Mouse (Mus musculus) MEL (cell line): ENCODE results near the gene Gabrg3. TPM values are rescaled to one million over a fixed set of nuclear protein-coding genes. Genes with fewer than 3 reads are reported as not detected.

Experiments used
- DNase-seq: peaks from one replicate; pipeline ENCODE4 v3.0.0; 2011; ENCODE audit warnings: low read depth, low spot score
- H3K27ac ChIP-seq: 2 replicates; pipeline ENCODE4 v1.5.1; 2012; ENCODE audit warnings: low read depth, mild to moderate bottlenecking, control low read depth, low read length, moderate library complexity; ENCODE audit not compliant: control insufficient read depth
- H3K27me3 ChIP-seq, 2 experiments: fragments of 150-350 bp in 1 of 2; sonication (generic) in 1 of 2; 2 replicates each; pipeline ENCODE4 v1.6.1; 2012; ENCODE audit warnings: low read length in 2 of 2, mild to moderate bottlenecking in 2 of 2, improper control_type of control experiment in 1 of 2, moderate library complexity in 1 of 2; ENCODE audit not compliant: insufficient read depth in 2 of 2, control insufficient read depth in 1 of 2
- H3K36me3 ChIP-seq, 2 experiments: 2 replicates each; pipeline ENCODE4 v1.6.1; 2012 to 2014; ENCODE audit warnings: low read length in 2 of 2, improper control_type of control experiment in 1 of 2, inconsistent platforms in 1 of 2, mild to moderate bottlenecking in 1 of 2; ENCODE audit not compliant: insufficient read depth in 2 of 2, control insufficient read depth in 1 of 2
- H3K4me1 ChIP-seq, 2 experiments: fragments of 150-350 bp in 1 of 2; sonication (generic) in 1 of 2; 2 replicates each; pipeline ENCODE4 v1.6.1; 2012; ENCODE audit warnings: low read length in 2 of 2, improper control_type of control experiment in 1 of 2, mild to moderate bottlenecking in 1 of 2; ENCODE audit not compliant: insufficient read depth in 2 of 2, control insufficient read depth in 1 of 2
- H3K4me3 ChIP-seq, 2 experiments: fragments of 150-350 bp in 1 of 2; sonication (generic) in 1 of 2; 2 replicates each; pipeline ENCODE4 v1.5.1; 2012; ENCODE audit warnings: low read depth in 2 of 2, low read length in 2 of 2, mild to moderate bottlenecking in 2 of 2, moderate library complexity in 2 of 2, control low read depth in 1 of 2, improper control_type of control experiment in 1 of 2; ENCODE audit not compliant: control insufficient read depth in 1 of 2, insufficient read depth in 1 of 2
- H3K79me2 ChIP-seq: 2 replicates; pipeline ENCODE4 v1.6.1; 2012; ENCODE audit warnings: mild to moderate bottlenecking, low read length, moderate library complexity; ENCODE audit not compliant: control insufficient read depth, poor library complexity, insufficient read depth
- H3K9ac ChIP-seq: 2 replicates; pipeline ENCODE4 v1.6.1; 2012; ENCODE audit warnings: low read depth, mild to moderate bottlenecking, control low read depth, low read length, moderate library complexity; ENCODE audit not compliant: control insufficient read depth, poor library complexity, severe bottlenecking
- H3K9me3 ChIP-seq: fragments of 150-350 bp; sonication (generic); replicated peaks from 2 replicates; pipeline ENCODE4 v1.6.1; 2012; ENCODE audit warnings: mild to moderate bottlenecking, low read length, improper control_type of control experiment, moderate library complexity; ENCODE audit not compliant: insufficient read depth
- CTCF ChIP-seq, 3 experiments: IDR thresholded peaks in 2 of 3; conservative IDR thresholded peaks in 1 of 3; 2 replicates each; pipeline ENCODE4 v1.5.1; 2011 to 2012; ENCODE audit warnings: low read length in 3 of 3, low read depth in 2 of 3, mild to moderate bottlenecking in 2 of 3, improper control_type of control experiment in 1 of 3, inconsistent platforms in 1 of 3, mixed read lengths in 1 of 3, moderate library complexity in 1 of 3; ENCODE audit not compliant: control insufficient read depth in 1 of 3, insufficient read depth in 1 of 3, poor library complexity in 1 of 3, severe bottlenecking in 1 of 3
- E2F4 ChIP-seq: IDR thresholded peaks from 2 replicates; pipeline ENCODE4 v1.6.1; 2011; ENCODE audit warnings: low read depth, low read length, improper control_type of control experiment, borderline replicate concordance
- ELF1 ChIP-seq: IDR thresholded peaks from 2 replicates; pipeline ENCODE4 v1.6.1; 2014; ENCODE audit warnings: low read depth, mild to moderate bottlenecking, inconsistent platforms, low read length, improper control_type of control experiment, moderate library complexity
- EP300 ChIP-seq, 2 experiments: IDR thresholded peaks; 2 replicates each; pipeline ENCODE4 v1.6.1; 2011; ENCODE audit warnings: improper control_type of control experiment in 2 of 2, low read length in 2 of 2, low read depth in 1 of 2, mild to moderate bottlenecking in 1 of 2
- ETS1 ChIP-seq: IDR thresholded peaks from 2 replicates; pipeline ENCODE4 v1.6.1; 2012; ENCODE audit warnings: low read depth, mild to moderate bottlenecking, inconsistent platforms, low read length, improper control_type of control experiment, moderate library complexity
- GABPA ChIP-seq: IDR thresholded peaks from 2 replicates; pipeline ENCODE4 v1.6.1; 2012; ENCODE audit warnings: low read depth, mild to moderate bottlenecking, inconsistent platforms, low read length, improper control_type of control experiment, moderate library complexity
- GATA1 ChIP-seq: IDR thresholded peaks from 2 replicates; pipeline ENCODE4 v1.6.1; 2011; ENCODE audit warnings: low read depth, low read length, improper control_type of control experiment
- HCFC1 ChIP-seq: IDR thresholded peaks from 2 replicates; pipeline ENCODE4 v1.6.1; 2012; ENCODE audit warnings: low read depth, mild to moderate bottlenecking, inconsistent platforms, low read length, improper control_type of control experiment, moderate library complexity
- JUND ChIP-seq: IDR thresholded peaks from 2 replicates; pipeline ENCODE4 v1.6.1; 2011; ENCODE audit warnings: low read depth, mild to moderate bottlenecking, improper control_type of control experiment, low read length
- KAT2A ChIP-seq: conservative IDR thresholded peaks from 2 replicates; pipeline ENCODE4 v1.6.1; 2012; ENCODE audit warnings: low read depth, low read length, improper control_type of control experiment, inconsistent platforms
- MAX ChIP-seq: IDR thresholded peaks from 2 replicates; pipeline ENCODE4 v1.6.1; 2011; ENCODE audit warnings: low read length, improper control_type of control experiment
- MAZ ChIP-seq: IDR thresholded peaks from 2 replicates; pipeline ENCODE4 v1.6.1; 2012; ENCODE audit warnings: low read depth, mild to moderate bottlenecking, inconsistent platforms, low read length, improper control_type of control experiment
- MEF2A ChIP-seq: IDR thresholded peaks from 2 replicates; pipeline ENCODE4 v1.6.1; 2014; ENCODE audit warnings: low read depth, mild to moderate bottlenecking, inconsistent platforms, low read length, improper control_type of control experiment; ENCODE audit not compliant: poor library complexity, insufficient replicate concordance, severe bottlenecking; ENCODE audit errors: extremely low read depth
- MXI1 ChIP-seq: IDR thresholded peaks from 2 replicates; pipeline ENCODE4 v1.6.1; 2011; ENCODE audit warnings: mild to moderate bottlenecking, low read depth, low read length, improper control_type of control experiment
- MYC ChIP-seq: IDR thresholded peaks from 2 replicates; pipeline ENCODE4 v1.6.1; 2011; ENCODE audit warnings: low read depth, mild to moderate bottlenecking, low read length, improper control_type of control experiment, moderate library complexity
- NELFE ChIP-seq: IDR thresholded peaks from 2 replicates; pipeline ENCODE4 v1.6.1; 2011; ENCODE audit warnings: low read depth, low read length, improper control_type of control experiment
- NRF1 ChIP-seq: IDR thresholded peaks from 2 replicates; pipeline ENCODE4 v1.6.1; 2014; ENCODE audit warnings: low read depth, mild to moderate bottlenecking, inconsistent platforms, low read length, improper control_type of control experiment, moderate library complexity; ENCODE audit not compliant: poor library complexity, insufficient read depth, severe bottlenecking
- POLR2AphosphoS2 ChIP-seq: IDR thresholded peaks from 2 replicates; pipeline ENCODE4 v1.6.1; 2011; ENCODE audit warnings: low read length, improper control_type of control experiment
- POLR2AphosphoS5 ChIP-seq: IDR thresholded peaks from 2 replicates; pipeline ENCODE4 v1.6.1; 2012; ENCODE audit warnings: low read depth, borderline replicate concordance, mild to moderate bottlenecking, inconsistent platforms, low read length, moderate library complexity, mixed read lengths
- RAD21 ChIP-seq: IDR thresholded peaks from 2 replicates; pipeline ENCODE4 v1.6.1; 2011; ENCODE audit warnings: mild to moderate bottlenecking, low read depth, low read length, improper control_type of control experiment
- RCOR1 ChIP-seq: IDR thresholded peaks from 2 replicates; pipeline ENCODE4 v1.6.1; 2012; ENCODE audit warnings: low read depth, mild to moderate bottlenecking, inconsistent platforms, low read length, improper control_type of control experiment
- TAL1 ChIP-seq: IDR thresholded peaks from 2 replicates; pipeline ENCODE4 v1.6.1; 2012; ENCODE audit warnings: mild to moderate bottlenecking, inconsistent platforms, low read length, moderate library complexity, mixed read lengths
- ZKSCAN1 ChIP-seq: IDR thresholded peaks from 2 replicates; pipeline ENCODE4 v1.6.1; 2012; ENCODE audit warnings: low read depth, mild to moderate bottlenecking, inconsistent platforms, low read length, improper control_type of control experiment, moderate library complexity
- ZMIZ1 ChIP-seq: IDR thresholded peaks from 2 replicates; pipeline ENCODE4 v1.6.1; 2012; ENCODE audit warnings: low read depth, mild to moderate bottlenecking, inconsistent platforms, low read length, improper control_type of control experiment, moderate library complexity
- ZNF384 ChIP-seq: IDR thresholded peaks from 2 replicates; pipeline ENCODE4 v1.6.1; 2012; ENCODE audit warnings: low read depth, mild to moderate bottlenecking, inconsistent platforms, low read length, improper control_type of control experiment
- polyA plus RNA-seq, 2 experiments: library from polyadenylated mRNA; stranded (reverse) in 1 of 2; unstranded in 1 of 2; fragments of >175 nt in 1 of 2; fragments of >200 nt in 1 of 2; gene quantifications; 2 replicates each; pipeline versions ENCODE4 v1.2.1 to v1.2.4; 2012; ENCODE audit warnings: low replicate concordance in 2 of 2, low read depth in 1 of 2; ENCODE audit not compliant: insufficient read length in 2 of 2, insufficient read depth in 1 of 2, missing spikeins in 1 of 2
- total RNA-seq: library from RNA; depleted of rRNA; stranded (reverse); fragments of 300-350 nt; gene quantifications from 2 replicates; pipeline ENCODE4 v1.2.3, GENCODE M21; 2012

The Gabrg3 gene
- total and polyA plus RNA-seq, 3 experiments, result not detected

DNA sequence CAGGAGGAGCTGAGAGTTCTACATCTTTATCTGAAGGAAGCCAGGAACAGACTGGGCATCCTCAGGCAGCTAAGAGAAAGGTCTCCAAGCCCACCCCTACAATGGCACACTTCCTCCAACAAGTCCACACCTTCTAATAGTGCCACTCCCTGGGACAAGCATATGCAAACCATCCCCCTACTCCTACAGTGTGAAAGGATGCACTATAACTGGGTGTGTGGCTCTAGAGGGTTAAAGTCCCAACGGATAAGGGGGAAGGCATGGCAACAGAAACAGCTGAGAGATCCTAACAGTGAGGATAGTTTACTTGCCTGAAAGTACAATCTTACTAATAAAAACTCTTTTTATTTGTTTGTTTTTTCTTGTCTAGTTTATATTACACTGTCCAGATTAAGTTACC, 126.8 kb downstream of the Gabrg3 start:
- Histone ChIP-seq H3K27ac (no peak overlapping the region), H3K4me3 (no peak overlapping the region), H3K9ac (no peak overlapping the region), H3K27me3 (no peaks in the 10 kb centered on the region), H3K36me3 (no peaks in the 10 kb centered on the region), H3K9me3 (no peaks in the 10 kb centered on the region), H3K4me1 (no peaks in the 10 kb centered on the region), H3K79me2 (no peaks in the 10 kb centered on the region)
- DNase-seq, result no peak
- no peak for TF ChIP-seq ZMIZ1
- no peak for TF ChIP-seq MEF2A
- no peak for TF ChIP-seq MYC
- no peak for TF ChIP-seq RAD21
- TF ChIP-seq MAZ, result no peak
- TF ChIP-seq CTCF (IDR thresholded peaks at IDR 0.05 in 2 of 3, conservative IDR thresholded peaks at IDR 0.05 in 1 of 3; ENCODE audit: control insufficient read depth in 1 of 3, insufficient read depth in 1 of 3, low read depth in 2 of 3, low read length in 3 of 3, poor library complexity in 1 of 3, severe bottlenecking in 1 of 3), result no peak
- TF ChIP-seq ZKSCAN1, result no peak
- TF ChIP-seq MXI1, result no peak
- no peak for TF ChIP-seq ZNF384
- TF ChIP-seq RCOR1, result no peak
- TF ChIP-seq ETS1, result no peak
- TF ChIP-seq NELFE, result no peak
- TF ChIP-seq GABPA, result no peak
- no peak for TF ChIP-seq TAL1
- no peak for TF ChIP-seq EP300 (IDR thresholded peaks at IDR 0.05; ENCODE audit: low read depth in 1 of 2, low read length in 2 of 2)
- TF ChIP-seq POLR2AphosphoS2, result no peak

DNA sequence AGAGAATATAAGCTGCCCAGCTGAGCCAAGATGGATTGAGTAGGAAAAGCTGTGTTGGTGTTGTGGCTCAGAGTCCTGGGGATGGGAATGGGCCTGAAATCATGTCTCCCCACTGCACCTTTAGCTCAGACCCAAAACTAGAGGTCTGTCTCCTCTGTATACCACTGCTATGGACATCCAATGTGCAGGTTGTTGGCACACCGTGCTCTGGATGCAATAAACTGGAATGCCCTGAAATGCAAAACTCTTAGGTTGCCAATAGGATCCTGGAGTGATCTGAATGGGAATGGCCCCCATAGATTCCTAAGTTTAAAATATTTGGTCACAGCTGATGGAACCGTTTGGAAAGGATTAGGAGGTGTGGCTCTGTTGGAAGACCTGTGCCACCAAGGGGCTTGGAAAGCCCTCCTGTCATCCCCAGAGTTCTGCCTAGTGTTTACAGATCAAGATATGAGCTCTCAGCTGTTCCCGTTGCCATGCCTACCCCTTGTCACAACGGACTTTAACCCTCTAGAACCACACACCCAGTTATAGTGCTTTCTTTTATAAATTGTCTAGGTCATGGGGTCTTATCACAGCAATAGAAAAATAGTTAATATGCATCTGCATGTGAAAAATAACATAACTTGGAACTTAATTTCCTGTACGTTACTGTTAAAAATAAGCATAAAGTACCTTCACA, 128.0 kb downstream of the Gabrg3 start:
- Histone ChIP-seq H3K9me3 (no peaks in the 10 kb centered on the region), H3K4me1 (no peaks in the 10 kb centered on the region), H3K36me3 (no peaks in the 10 kb centered on the region)
- no peak for DNase-seq
- no peak for TF ChIP-seq ELF1
- TF ChIP-seq MXI1, result no peak
- no peak for TF ChIP-seq ZKSCAN1
- TF ChIP-seq ZNF384, result no peak
- no peak for TF ChIP-seq NRF1
- no peak for TF ChIP-seq POLR2AphosphoS5
- no peak for TF ChIP-seq MAX
- TF ChIP-seq KAT2A, result no peak
- no peak for TF ChIP-seq JUND
- no peak for TF ChIP-seq TAL1
- no peak for TF ChIP-seq E2F4
- no peak for TF ChIP-seq POLR2AphosphoS2
- TF ChIP-seq GATA1, result no peak
- TF ChIP-seq ETS1, result no peak
- TF ChIP-seq MEF2A, result no peak
- no peak for TF ChIP-seq HCFC1
- no peak for TF ChIP-seq RAD21
- TF ChIP-seq, all 39 proteins: peak for 0
- H3K9ac ChIP-seq, result no peak overlapping the region
- H3K4me3 ChIP-seq, result no peak overlapping the region
- H3K27ac ChIP-seq, result no peak overlapping the region
- H3K79me2 ChIP-seq, result no peaks in the 10 kb centered on the region
- no peaks in the 10 kb centered on the region for H3K27me3 ChIP-seq
